Mouse (Mus musculus) cerebellum, adult 2 months (tissue): ENCODE data around the gene Mcm9. TPM values are rescaled to one million over a fixed set of nuclear protein-coding genes. Genes with fewer than 3 reads are reported as not detected.

ENCODE experiments used
- DNase-seq, 2 experiments: peaks; one replicate each; pipeline ENCODE4 v3.0.0; 2021
- H3K27ac ChIP-seq: fragments of 200-500 bp; 2 replicates; pipeline ENCODE4 v1.5.1; 2012; ENCODE audit warnings: low read length, control low read depth, inconsistent platforms; ENCODE audit not compliant: insufficient read depth
- H3K27me3 ChIP-seq: fragments of 200-500 bp; 2 replicates; pipeline ENCODE4 v1.6.1; 2012; ENCODE audit warnings: inconsistent platforms, mild to moderate bottlenecking, low read length, moderate library complexity; ENCODE audit not compliant: control insufficient read depth, insufficient read depth
- H3K4me1 ChIP-seq: fragments of 200-500 bp; 2 replicates; pipeline ENCODE4 v1.6.1; 2011; ENCODE audit warnings: low read length; ENCODE audit not compliant: control insufficient read depth, insufficient read depth
- H3K4me3 ChIP-seq: fragments of 200-500 bp; replicated peaks from 2 replicates; pipeline ENCODE3; 2011; ENCODE audit warnings: mild to moderate bottlenecking, low read depth, low read length, control low read depth; ENCODE audit not compliant: insufficient read depth
- CTCF ChIP-seq: fragments of 200-500 bp; IDR thresholded peaks from 2 replicates; pipeline ENCODE4 v1.5.1; 2011; ENCODE audit warnings: low read depth, mild to moderate bottlenecking, control low read depth, low read length, moderate library complexity, borderline replicate concordance; ENCODE audit not compliant: insufficient read depth
- POLR2A ChIP-seq: fragments of 200-500 bp; IDR thresholded peaks from 2 replicates; pipeline ENCODE4 v1.6.1; 2011; ENCODE audit warnings: low read length, control low read depth, borderline replicate concordance; ENCODE audit not compliant: insufficient read depth
- WGBS: fragments of 180-500 bp; shearing (Covaris S2); methylation state at CpG from one replicate; pipeline ENCODE4 v1.1.7; 2018; 5-methylcytosine and 5-hydroxymethylcytosine counted together
- polyA plus RNA-seq: library from polyadenylated mRNA; depleted of rRNA; stranded (reverse); fragments of >200 nt; gene quantifications from 2 replicates; pipeline ENCODE4 v1.2.3, GENCODE M21; 2012

Mcm9 gene
- polyA plus RNA-seq, 1 experiment: 5.3 TPM

GRCm38 (mm10) chr10:53565538-53565937, 64.7 kb downstream of the Mcm9 start:
- TF ChIP-seq CTCF: no peak
- no peak for TF ChIP-seq POLR2A
- DNase-seq: no peak
- no peaks in the 10 kb centered on the region for H3K4me1 ChIP-seq
- H3K27ac ChIP-seq: no peak overlapping the region
- WGBS: 65% methylated on average over 2 of the region's 2 CpGs
- no peaks in the 10 kb centered on the region for H3K27me3 ChIP-seq
- no peak overlapping the region for H3K4me3 ChIP-seq

GRCm38 (mm10) chr10:53562001-53562400, 68.2 kb downstream of the Mcm9 start:
- no peaks in the 10 kb centered on the region for H3K27me3 ChIP-seq
- DNase-seq: no peak
- H3K4me1 ChIP-seq: no peaks in the 10 kb centered on the region
- TF ChIP-seq POLR2A: no peak
- TF ChIP-seq CTCF: no peak
- H3K27ac ChIP-seq: no peak overlapping the region
- 92% methylated on average over 5 of the region's 5 CpGs for WGBS
- no peak overlapping the region for H3K4me3 ChIP-seq

- TF ChIP-seq POLR2A: no peak
- TF ChIP-seq CTCF: no peak
- WGBS: 59% methylated on average over 7 of the region's 7 CpGs
- no peak for DNase-seq
- H3K4me1 ChIP-seq: no peaks in the 10 kb centered on the region
- no peak overlapping the region for H3K4me3 ChIP-seq
- H3K27ac ChIP-seq: no peak overlapping the region
- H3K27me3 ChIP-seq: no peaks in the 10 kb centered on the region
Measured at GRCm38 (mm10) chr10:53537596-53537995, 92.6 kb downstream of the Mcm9 start.

GRCm38 (mm10) chr10:53532297-53532696, 97.9 kb downstream of the Mcm9 start:
- no peak for DNase-seq
- 88% methylated on average over 5 of the region's 5 CpGs for WGBS
- TF ChIP-seq POLR2A (no peak), CTCF (no peak)
- Histone ChIP-seq H3K4me3 (no peak overlapping the region), H3K4me1 (no peaks in the 10 kb centered on the region), H3K27me3 (no peaks in the 10 kb centered on the region), H3K27ac (no peak overlapping the region)

- Histone ChIP-seq H3K27ac (no peak overlapping the region), H3K4me3 (no peak overlapping the region), H3K27me3 (no peaks in the 10 kb centered on the region), H3K4me1 (no peaks in the 10 kb centered on the region)
- peak; percentile 47 to 57 for DNase-seq
- TF ChIP-seq POLR2A (no peak), CTCF (peak; percentile 85)
- 26% methylated on average over 6 of the region's 6 CpGs for WGBS
Measured at GRCm38 (mm10) chr10:53527838-53528773, 102.1 kb downstream of the Mcm9 start.

GRCm38 (mm10) chr10:53527344-53527743, 102.9 kb downstream of the Mcm9 start:
- no peak for DNase-seq
- Histone ChIP-seq H3K4me1 (no peaks in the 10 kb centered on the region), H3K27ac (no peak overlapping the region), H3K27me3 (no peaks in the 10 kb centered on the region), H3K4me3 (no peak overlapping the region)
- no peak for TF ChIP-seq CTCF
- no peak for TF ChIP-seq POLR2A
- 85% methylated on average over 3 of the region's 3 CpGs for WGBS

- DNase-seq: no peak
- TF ChIP-seq CTCF (no peak), POLR2A (no peak)
- Histone ChIP-seq H3K27ac (no peak overlapping the region), H3K27me3 (no peaks in the 10 kb centered on the region), H3K4me3 (no peak overlapping the region), H3K4me1 (no peaks in the 10 kb centered on the region)
- WGBS: 93% methylated on average over 2 of the region's 2 CpGs
Measured at GRCm38 (mm10) chr10:53526350-53526749, 103.9 kb downstream of the Mcm9 start.

GRCm38 (mm10) chr10:53525265-53525976, 104.8 kb downstream of the Mcm9 start:
- no peak overlapping the region for H3K27ac ChIP-seq
- WGBS: 84% methylated on average over 3 of the region's 3 CpGs
- no peak overlapping the region for H3K4me3 ChIP-seq
- DNase-seq: no peak
- H3K27me3 ChIP-seq: no peaks in the 10 kb centered on the region
- H3K4me1 ChIP-seq: no peaks in the 10 kb centered on the region
- TF ChIP-seq CTCF (no peak), POLR2A (no peak)
